Mouse (Mus musculus): Measurements from ENCODE around the gene Dnaic2. TPM values are rescaled to one million over a fixed set of nuclear protein-coding genes. Genes with fewer than 3 reads are reported as not detected.

Dnaic2 gene
- polyA plus RNA-seq, 1 experiment: 0.30 TPM

- Histone ChIP-seq H3K27me3 (ENCODE audit: control insufficient read depth, insufficient read depth, low read length) (peaks cover 35% of the 10 kb centered on the region), H3K4me3 (ENCODE audit: low read depth, low read length) (no peak overlapping the region), H3K4me1 (ENCODE audit: control insufficient read depth, insufficient read depth, insufficient read length, low read length) (no peaks in the 10 kb centered on the region), H3K36me3 (ENCODE audit: control insufficient read depth, insufficient read depth, low read length) (no peaks in the 10 kb centered on the region), H3K27ac (ENCODE audit: insufficient read depth, low read depth, low read length) (no peak overlapping the region)
- 3% methylated on average over 43 of the region's 43 CpGs for WGBS
- TF ChIP-seq POLR2A (IDR thresholded peaks at IDR 0.05; ENCODE audit: low read depth, low read length) (no peak), CTCF (IDR thresholded peaks at IDR 0.05; ENCODE audit: extremely low read depth, insufficient read length, insufficient replicate concordance, low read depth, low read length) (no peak)
These were observed 59.1 kb downstream of the Dnaic2 start for GRCm38 (mm10) chr11:114786326-114786725.

- H3K36me3 ChIP-seq (ENCODE audit: control insufficient read depth, insufficient read depth, low read length): no peaks in the 10 kb centered on the region
- 74% methylated on average over 3 of the region's 3 CpGs for WGBS
- no peak overlapping the region for H3K27ac ChIP-seq (ENCODE audit: insufficient read depth, low read depth, low read length)
- no peaks in the 10 kb centered on the region; the same call in 1 of the 2 replicates for H3K4me1 ChIP-seq (ENCODE audit: control insufficient read depth, insufficient read depth, insufficient read length, low read length)
- peaks cover 43% of the 10 kb centered on the region for H3K27me3 ChIP-seq (ENCODE audit: control insufficient read depth, insufficient read depth, low read length)
- no peak overlapping the region for H3K4me3 ChIP-seq (ENCODE audit: low read depth, low read length)
- no peak for TF ChIP-seq POLR2A (IDR thresholded peaks at IDR 0.05; ENCODE audit: low read depth, low read length)
- no peak for TF ChIP-seq CTCF (IDR thresholded peaks at IDR 0.05; ENCODE audit: extremely low read depth, insufficient read length, insufficient replicate concordance, low read depth, low read length)
These were observed 60.4 kb downstream of the Dnaic2 start for GRCm38 (mm10) chr11:114787611-114788010.

- Histone ChIP-seq H3K27ac (ENCODE audit: insufficient read depth, low read depth, low read length) (no peak overlapping the region), H3K27me3 (ENCODE audit: control insufficient read depth, insufficient read depth, low read length) (peaks cover 43% of the 10 kb centered on the region), H3K4me3 (ENCODE audit: low read depth, low read length) (no peak overlapping the region), H3K36me3 (ENCODE audit: control insufficient read depth, insufficient read depth, low read length) (no peaks in the 10 kb centered on the region), H3K4me1 (ENCODE audit: control insufficient read depth, insufficient read depth, insufficient read length, low read length) (no peaks in the 10 kb centered on the region; the same call in 1 of the 2 replicates)
- TF ChIP-seq POLR2A (IDR thresholded peaks at IDR 0.05; ENCODE audit: low read depth, low read length) (no peak), CTCF (IDR thresholded peaks at IDR 0.05; ENCODE audit: extremely low read depth, insufficient read length, insufficient replicate concordance, low read depth, low read length) (peak; percentile 85)
- WGBS: 12% methylated on average over 30 of the region's 30 CpGs
These were observed 62.0 kb downstream of the Dnaic2 start for GRCm38 (mm10) chr11:114789061-114789714.

GRCm38 (mm10) chr11:114789716-114790115 is 62.5 kb downstream of the Dnaic2 start:
- Histone ChIP-seq H3K27me3 (ENCODE audit: control insufficient read depth, insufficient read depth, low read length) (peaks cover 43% of the 10 kb centered on the region), H3K36me3 (ENCODE audit: control insufficient read depth, insufficient read depth, low read length) (no peaks in the 10 kb centered on the region), H3K4me1 (ENCODE audit: control insufficient read depth, insufficient read depth, insufficient read length, low read length) (no peaks in the 10 kb centered on the region; the same call in 1 of the 2 replicates), H3K4me3 (ENCODE audit: low read depth, low read length) (no peak overlapping the region), H3K27ac (ENCODE audit: insufficient read depth, low read depth, low read length) (no peak overlapping the region)
- no peak for TF ChIP-seq POLR2A (IDR thresholded peaks at IDR 0.05; ENCODE audit: low read depth, low read length)
- no peak for TF ChIP-seq CTCF (IDR thresholded peaks at IDR 0.05; ENCODE audit: extremely low read depth, insufficient read length, insufficient replicate concordance, low read depth, low read length)
- 60% methylated on average over 9 of the region's 9 CpGs for WGBS

GRCm38 (mm10) chr11:114790171-114790570 is 63.0 kb downstream of the Dnaic2 start:
- Histone ChIP-seq H3K4me3 (ENCODE audit: low read depth, low read length) (no peak overlapping the region), H3K27me3 (ENCODE audit: control insufficient read depth, insufficient read depth, low read length) (peaks cover 43% of the 10 kb centered on the region), H3K27ac (ENCODE audit: insufficient read depth, low read depth, low read length) (no peak overlapping the region), H3K36me3 (ENCODE audit: control insufficient read depth, insufficient read depth, low read length) (no peaks in the 10 kb centered on the region), H3K4me1 (ENCODE audit: control insufficient read depth, insufficient read depth, insufficient read length, low read length) (no peaks in the 10 kb centered on the region; the same call in 1 of the 2 replicates)
- TF ChIP-seq CTCF (IDR thresholded peaks at IDR 0.05; ENCODE audit: extremely low read depth, insufficient read length, insufficient replicate concordance, low read depth, low read length) (no peak), POLR2A (IDR thresholded peaks at IDR 0.05; ENCODE audit: low read depth, low read length) (no peak)
- 72% methylated on average over 12 of the region's 12 CpGs for WGBS

- no peak overlapping the region for H3K4me3 ChIP-seq (ENCODE audit: low read depth, low read length)
- 25% methylated on average over 4 of the region's 4 CpGs for WGBS
- peaks cover 43% of the 10 kb centered on the region for H3K27me3 ChIP-seq (ENCODE audit: control insufficient read depth, insufficient read depth, low read length)
- no peak for TF ChIP-seq CTCF (IDR thresholded peaks at IDR 0.05; ENCODE audit: extremely low read depth, insufficient read length, insufficient replicate concordance, low read depth, low read length)
- no peak for TF ChIP-seq POLR2A (IDR thresholded peaks at IDR 0.05; ENCODE audit: low read depth, low read length)
- no peaks in the 10 kb centered on the region for H3K36me3 ChIP-seq (ENCODE audit: control insufficient read depth, insufficient read depth, low read length)
- no peak overlapping the region for H3K27ac ChIP-seq (ENCODE audit: insufficient read depth, low read depth, low read length)
- no peaks in the 10 kb centered on the region; the same call in 1 of the 2 replicates for H3K4me1 ChIP-seq (ENCODE audit: control insufficient read depth, insufficient read depth, insufficient read length, low read length)
These were observed 63.6 kb downstream of the Dnaic2 start for GRCm38 (mm10) chr11:114790841-114791240.

- Histone ChIP-seq H3K27me3 (ENCODE audit: control insufficient read depth, insufficient read depth, low read length) (peaks cover 38% of the 10 kb centered on the region), H3K27ac (ENCODE audit: insufficient read depth, low read depth, low read length) (no peak overlapping the region), H3K4me3 (ENCODE audit: low read depth, low read length) (peak overlapping the region; percentile 29), H3K36me3 (ENCODE audit: control insufficient read depth, insufficient read depth, low read length) (no peaks in the 10 kb centered on the region), H3K4me1 (ENCODE audit: control insufficient read depth, insufficient read depth, insufficient read length, low read length) (no peaks in the 10 kb centered on the region; the same call in 1 of the 2 replicates)
- TF ChIP-seq CTCF (IDR thresholded peaks at IDR 0.05; ENCODE audit: extremely low read depth, insufficient read length, insufficient replicate concordance, low read depth, low read length): no peak
- no peak for TF ChIP-seq POLR2A (IDR thresholded peaks at IDR 0.05; ENCODE audit: low read depth, low read length)
- 4% methylated on average over 50 of the region's 50 CpGs for WGBS
These were observed 64.2 kb downstream of the Dnaic2 start for GRCm38 (mm10) chr11:114791351-114791889.

All from small intestine, adult 2 months (tissue).